Mouse (Mus musculus) embryonic facial prominence, embryonic 14.5 days (tissue): Measurements from ENCODE around the gene March9. TPM values are rescaled to one million over a fixed set of nuclear protein-coding genes. Genes with fewer than 3 reads are reported as not detected.

ENCODE experiments used
- ATAC-seq: fragments of 200-750 bp; cut with Nextera tagmentation; 2 replicates; pipeline ENCODE4 v1.8.0; 2017; ENCODE audit warnings: low read depth, moderate number of reproducible peaks, moderate TSS enrichment
- DNase-seq: peaks from one replicate; pipeline ENCODE4 v3.0.0-alpha.2; 2015; ENCODE audit warnings: low spot score
- H3K27ac ChIP-seq: fragments of 300-500 bp; sonication (generic); replicated peaks from 2 replicates; pipeline ENCODE4 v1.5.1; 2014; ENCODE audit warnings: low read depth, mild to moderate bottlenecking, low read length, moderate library complexity
- H3K27me3 ChIP-seq: fragments of 300-500 bp; sonication (generic); replicated peaks from 2 replicates; pipeline ENCODE4 v1.6.1; 2014; ENCODE audit warnings: low read length; ENCODE audit not compliant: control insufficient read depth, insufficient read depth
- H3K36me3 ChIP-seq: fragments of 300-500 bp; sonication (generic); 2 replicates; pipeline ENCODE4 v1.6.1; 2014; ENCODE audit warnings: low read length, mixed read lengths; ENCODE audit not compliant: control insufficient read depth, insufficient read depth
- H3K4me1 ChIP-seq: fragments of 300-500 bp; sonication (generic); 2 replicates; pipeline ENCODE4 v1.6.1; 2014; ENCODE audit warnings: antibody characterized with exemption, low read length; ENCODE audit not compliant: control insufficient read depth, insufficient read depth
- H3K4me2 ChIP-seq: fragments of 300-500 bp; sonication (generic); 2 replicates; pipeline ENCODE4 v1.6.1; 2014; ENCODE audit warnings: low read depth, mild to moderate bottlenecking, low read length, moderate library complexity, mixed read lengths
- H3K4me3 ChIP-seq: fragments of 300-500 bp; sonication (generic); 2 replicates; pipeline ENCODE4 v1.5.1; 2014; ENCODE audit warnings: low read depth, mild to moderate bottlenecking, low read length
- H3K9ac ChIP-seq: fragments of 300-500 bp; sonication (generic); 2 replicates; pipeline ENCODE4 v1.6.1; 2014; ENCODE audit warnings: low read depth, mild to moderate bottlenecking, low read length, moderate library complexity, mixed read lengths
- H3K9me3 ChIP-seq: fragments of 300-500 bp; sonication (generic); 2 replicates; pipeline ENCODE4 v1.6.1; 2016; ENCODE audit warnings: low read length; ENCODE audit not compliant: control insufficient read depth
- WGBS: fragments of 180-500 bp; shearing (Covaris S2); extraction: QIAGEN DNeasy Blood & Tissue Kit; methylation state at CpG from one replicate; pipeline ENCODE4 v1.1.7; 2014; 5-methylcytosine and 5-hydroxymethylcytosine counted together
- polyA plus RNA-seq: library from polyadenylated mRNA; unstranded; fragments of >200 nt; fragmentation: Nextera tagmentation; extraction: Ambion mirVana; gene quantifications from 2 replicates; pipeline ENCODE4 v1.2.1, GENCODE M21; 2014

Gene March9
- 1.5 and 2.0 TPM in 2 replicates for polyA plus RNA-seq

DNA sequence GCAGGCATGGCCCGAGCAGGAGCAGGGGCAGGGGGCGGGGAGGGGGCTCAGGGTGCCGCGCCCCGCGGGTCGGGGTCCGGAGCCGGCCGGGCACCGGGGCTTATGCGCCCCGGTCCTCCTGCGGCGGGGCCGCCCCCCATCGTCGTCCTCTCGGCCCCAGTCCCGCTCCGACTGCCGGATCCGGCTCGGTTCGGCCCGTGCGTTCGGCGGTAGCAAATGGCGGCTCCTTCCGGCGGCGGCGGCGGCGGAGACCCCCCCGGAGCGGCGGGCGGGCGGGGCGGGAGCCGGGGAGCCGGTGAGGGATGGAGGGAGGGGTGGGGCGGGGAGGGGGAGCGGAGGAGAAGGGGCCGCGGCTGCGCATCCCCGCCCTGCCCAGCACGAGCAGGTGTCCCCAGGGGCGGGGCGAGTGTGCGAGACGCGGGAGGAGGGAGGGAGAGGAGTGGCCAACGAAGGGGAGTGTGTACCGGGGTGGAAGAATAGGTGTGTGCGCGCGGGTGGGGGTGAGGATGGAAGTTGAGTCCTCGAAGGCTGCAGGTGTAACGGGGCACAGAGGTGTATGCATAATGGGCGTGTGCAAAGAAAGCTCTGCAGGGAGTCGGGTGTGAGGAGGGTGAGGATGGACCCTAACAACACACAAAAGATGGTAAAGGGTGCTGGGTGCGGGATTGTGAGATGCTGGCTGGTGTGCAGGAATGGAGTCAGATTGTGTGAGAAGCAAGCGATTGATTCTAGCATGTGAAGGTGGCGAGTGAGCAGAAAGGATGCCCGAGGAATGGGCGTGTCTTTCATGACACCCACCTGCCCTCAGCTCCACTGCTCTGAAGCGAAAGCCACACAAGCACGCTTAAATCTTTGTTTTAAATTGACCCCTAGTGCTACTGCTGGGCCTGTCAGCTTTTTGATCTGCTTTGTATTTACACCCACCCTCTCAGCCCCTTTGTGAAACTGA lies at the start of gene March9:
March9 (minus strand) TSS at position 217 of the 949 bp plus-strand sequence.
- DNase-seq (peak; percentile 93), ATAC-seq (peak; percentile 39)
- H3K4me3 ChIP-seq, result peak within 1 kb of the TSS; percentile 83
- peaks cover 14% of the 10 kb centered on the region; the same call in 1 of the 2 replicates for H3K27me3 ChIP-seq
- 1% methylated on average over 35 of the region's 72 CpGs for WGBS
- peak within 1 kb of the TSS; percentile 89 for H3K9ac ChIP-seq
- peaks cover 13% of the 10 kb centered on the region for H3K4me1 ChIP-seq
- H3K4me2 ChIP-seq, result peak within 1 kb of the TSS; percentile 96
- peak within 1 kb of the TSS; percentile 58 for H3K27ac ChIP-seq
- peaks cover 31% of the 10 kb centered on the region for H3K36me3 ChIP-seq
- no peaks in the 10 kb centered on the region for H3K9me3 ChIP-seq

DNA sequence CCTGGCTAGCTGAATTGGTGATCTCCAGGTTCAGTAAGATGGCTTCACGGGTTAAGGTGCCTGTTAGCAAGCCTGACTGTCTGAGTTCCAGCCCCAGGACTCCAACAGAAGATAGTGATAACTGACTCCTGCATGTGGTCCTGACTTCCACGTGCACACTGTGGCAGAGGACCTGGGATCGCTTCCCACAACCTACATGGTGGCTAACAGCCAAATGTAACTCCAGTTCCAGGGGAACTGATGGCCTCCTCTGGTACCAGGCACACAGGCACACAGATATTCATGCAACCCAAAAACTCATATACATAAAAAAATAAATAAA lies 48.2 kb upstream of the March9 start:
- 74% methylated on average over 3 of the region's 3 CpGs for whole genome bisulfite sequencing
- no peak for ATAC-seq

DNA sequence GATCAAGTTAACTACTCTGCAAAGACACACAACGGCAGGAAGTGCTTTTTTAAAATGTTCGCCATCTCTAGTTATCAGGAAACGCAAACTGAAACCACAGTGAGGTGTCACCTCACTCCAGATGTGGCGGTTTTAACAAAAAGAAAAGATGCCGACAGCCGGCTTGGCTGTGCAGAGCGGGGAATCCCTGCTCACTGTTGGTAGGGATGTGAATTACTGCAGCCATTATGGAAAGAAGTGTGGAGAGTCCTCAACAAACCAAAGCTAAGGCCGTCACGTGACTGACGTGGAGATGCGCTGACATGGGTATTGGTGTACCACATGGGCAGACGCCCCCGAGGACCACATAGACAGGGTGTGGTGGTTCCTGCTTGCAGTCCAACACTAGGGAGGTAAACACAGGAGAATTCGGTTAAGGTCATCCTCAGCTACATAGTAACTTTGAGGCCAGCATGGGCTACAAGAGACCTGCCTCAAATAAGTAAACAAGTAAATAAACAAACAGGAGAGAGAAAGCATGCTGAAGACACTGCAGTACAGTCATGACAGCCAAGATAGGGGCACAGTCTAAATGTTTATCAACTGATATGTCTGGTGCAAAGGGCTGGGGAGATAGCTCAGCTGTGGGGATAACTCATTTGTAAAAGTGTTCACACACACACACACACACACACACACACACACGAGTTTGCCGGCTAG lies 47.7 kb upstream of the March9 start:
- H3K27me3 ChIP-seq, result no peaks in the 10 kb centered on the region

More for the DNA sequence above, 48.2 kb upstream of the March9 start:
- no peaks in the 10 kb centered on the region for H3K27me3 ChIP-seq
- peaks cover 28% of the 10 kb centered on the region for H3K36me3 ChIP-seq
- no peak for DNase-seq
- no peak overlapping the region for H3K9ac ChIP-seq
- H3K9me3 ChIP-seq, result no peaks in the 10 kb centered on the region
- no peaks in the 10 kb centered on the region for H3K4me1 ChIP-seq
- H3K4me3 ChIP-seq, result no peak overlapping the region
- no peak overlapping the region for H3K27ac ChIP-seq
- H3K4me2 ChIP-seq, result no peak overlapping the region

DNA sequence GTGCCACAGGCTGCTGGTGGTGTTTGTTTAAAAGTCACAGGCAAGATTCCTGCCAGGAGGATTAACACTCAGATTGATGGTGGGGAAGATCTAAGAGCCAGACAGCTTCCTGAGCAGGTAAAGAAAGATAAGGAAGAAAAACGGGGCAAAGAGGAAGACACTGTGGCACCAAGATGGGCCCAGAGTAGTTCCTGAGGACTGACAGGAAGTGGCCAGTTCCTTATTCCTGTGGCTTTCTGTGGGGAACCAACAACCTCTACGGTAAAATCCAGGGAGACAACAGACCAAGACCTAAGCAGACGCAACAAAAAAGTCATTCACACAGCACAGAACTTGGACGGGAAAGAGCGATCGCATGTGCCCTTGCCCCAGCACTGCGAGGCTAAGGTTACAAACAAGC lies 43.6 kb upstream of the March9 start:
- DNase-seq, result no peak
- H3K4me2 ChIP-seq, result no peak overlapping the region
- no peak for ATAC-seq
- no peak overlapping the region for H3K4me3 ChIP-seq
- H3K27me3 ChIP-seq, result no peaks in the 10 kb centered on the region
- H3K9ac ChIP-seq, result no peak overlapping the region
- no peaks in the 10 kb centered on the region for H3K9me3 ChIP-seq
- H3K27ac ChIP-seq, result no peak overlapping the region
- H3K4me1 ChIP-seq, result no peaks in the 10 kb centered on the region
- peaks cover 34% of the 10 kb centered on the region for H3K36me3 ChIP-seq
- 70% methylated on average over 7 of the region's 7 CpGs for WGBS

More for the DNA sequence above, 47.7 kb upstream of the March9 start:
- H3K4me2 ChIP-seq, result no peak overlapping the region
- no peaks in the 10 kb centered on the region for H3K9me3 ChIP-seq
- no peak overlapping the region for H3K4me3 ChIP-seq
- no peak overlapping the region for H3K27ac ChIP-seq
- 80% methylated on average over 16 of the region's 16 CpGs for WGBS
- no peaks in the 10 kb centered on the region for H3K4me1 ChIP-seq
- peaks cover 23% of the 10 kb centered on the region for H3K36me3 ChIP-seq
- ATAC-seq (no peak), DNase-seq (no peak)
- H3K9ac ChIP-seq, result no peak overlapping the region

DNA sequence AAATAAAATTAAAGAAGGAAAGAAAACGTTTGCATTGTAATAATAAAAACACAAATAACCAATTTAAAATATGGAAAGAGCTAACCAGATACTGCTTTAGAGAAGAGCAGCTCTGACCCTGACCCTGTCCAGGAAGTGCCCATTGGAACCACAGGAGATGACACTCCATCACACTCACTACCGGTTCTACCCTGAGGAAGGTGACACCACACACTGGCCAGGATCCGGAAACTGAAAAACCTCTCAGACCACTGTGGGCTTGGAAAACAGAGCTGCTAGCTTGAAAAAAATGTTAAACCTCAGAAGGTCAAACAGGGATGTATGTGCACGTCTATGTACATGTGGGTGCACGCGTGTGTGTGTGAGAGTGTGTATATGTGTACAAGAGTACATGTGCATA lies 41.2 kb upstream of the March9 start:
- Histone ChIP-seq H3K4me1 (no peaks in the 10 kb centered on the region), H3K36me3 (peaks cover 39% of the 10 kb centered on the region), H3K4me3 (no peak overlapping the region), H3K27me3 (no peaks in the 10 kb centered on the region), H3K4me2 (no peak overlapping the region), H3K9ac (no peak overlapping the region), H3K9me3 (no peaks in the 10 kb centered on the region), H3K27ac (no peak overlapping the region)
- 78% methylated on average over 6 of the region's 6 CpGs for WGBS
- no peak for ATAC-seq
- DNase-seq, result no peak

DNA sequence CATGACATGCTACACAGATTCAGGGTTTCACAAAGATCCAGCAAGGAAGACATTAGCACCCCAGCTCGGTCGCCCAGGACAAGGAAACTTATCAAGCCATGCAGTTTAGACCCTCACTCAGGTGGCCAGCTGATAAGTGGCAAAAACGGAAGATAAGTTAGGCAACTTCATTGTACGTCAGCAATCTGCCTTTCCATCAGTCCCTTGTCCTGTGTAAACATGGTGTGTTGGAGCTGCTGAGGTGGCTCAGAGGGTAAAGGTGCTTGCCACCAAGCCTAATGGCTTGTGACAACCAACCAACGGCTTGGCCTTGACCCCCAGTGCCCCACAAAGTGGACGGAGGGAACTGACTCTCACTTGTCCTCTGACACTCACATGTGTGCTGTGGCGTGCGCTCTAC lies 40.4 kb upstream of the March9 start:
- H3K27me3 ChIP-seq, result no peaks in the 10 kb centered on the region
- H3K4me2 ChIP-seq, result no peak overlapping the region
- H3K4me3 ChIP-seq, result no peak overlapping the region
- ATAC-seq (no peak), DNase-seq (no peak)
- H3K9ac ChIP-seq, result no peak overlapping the region
- 81% methylated on average over 8 of the region's 8 CpGs for WGBS
- no peaks in the 10 kb centered on the region for H3K4me1 ChIP-seq
- no peak overlapping the region for H3K27ac ChIP-seq
- H3K9me3 ChIP-seq, result no peaks in the 10 kb centered on the region
- peaks cover 38% of the 10 kb centered on the region for H3K36me3 ChIP-seq

DNA sequence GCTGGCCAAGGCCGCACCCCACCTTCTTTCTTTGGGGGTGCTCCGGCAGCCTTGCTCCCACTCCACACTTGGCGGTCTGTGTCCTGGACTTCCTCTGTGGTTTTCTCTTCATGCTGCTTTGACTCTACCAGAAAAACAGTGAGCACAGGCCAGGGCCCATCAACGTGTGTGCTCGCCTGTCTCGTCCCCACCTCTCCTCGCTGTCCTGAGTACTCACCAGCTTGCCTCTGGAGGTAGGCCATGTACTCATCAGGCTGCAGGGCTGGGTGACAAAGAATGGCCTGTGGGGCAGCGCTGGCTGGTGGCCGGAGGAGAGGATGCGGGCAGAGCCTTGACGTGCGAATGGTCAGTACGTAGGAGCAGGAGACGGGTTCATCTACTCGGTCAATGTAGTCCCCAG lies 39.9 kb upstream of the March9 start:
- H3K4me3 ChIP-seq, result no peak overlapping the region
- no peak overlapping the region for H3K27ac ChIP-seq
- no peaks in the 10 kb centered on the region for H3K9me3 ChIP-seq
- H3K4me1 ChIP-seq, result no peaks in the 10 kb centered on the region
- no peaks in the 10 kb centered on the region for H3K27me3 ChIP-seq
- 91% methylated on average over 15 of the region's 15 CpGs for WGBS
- H3K36me3 ChIP-seq, result peaks cover 42% of the 10 kb centered on the region
- H3K9ac ChIP-seq, result no peak overlapping the region
- DNase-seq (no peak), ATAC-seq (no peak)
- H3K4me2 ChIP-seq, result no peak overlapping the region

DNA sequence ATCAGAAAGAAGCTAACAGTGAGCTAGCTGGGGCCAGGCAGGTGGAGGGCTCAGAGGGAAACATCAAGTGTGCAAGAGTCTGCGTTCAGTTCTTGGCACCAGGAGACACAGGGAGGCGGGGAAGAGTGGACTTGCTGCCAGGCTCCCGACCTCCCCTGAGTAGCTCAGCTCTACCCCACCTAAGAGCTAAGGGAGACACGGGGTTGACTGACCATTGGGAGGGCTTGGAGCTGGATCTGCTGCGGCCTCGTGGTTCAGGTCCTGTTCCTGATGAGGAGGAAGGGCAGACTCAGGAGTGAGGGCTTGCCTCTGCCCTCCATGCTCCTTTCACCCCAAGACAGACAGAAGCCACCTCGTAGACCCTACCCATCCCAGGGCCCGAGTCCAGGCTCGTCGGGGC lies 39.2 kb upstream of the March9 start:
- H3K27me3 ChIP-seq, result no peaks in the 10 kb centered on the region
- H3K4me3 ChIP-seq, result no peak overlapping the region
- no peak overlapping the region for H3K27ac ChIP-seq
- DNase-seq (no peak), ATAC-seq (no peak)
- H3K9me3 ChIP-seq, result no peaks in the 10 kb centered on the region
- peaks cover 42% of the 10 kb centered on the region for H3K36me3 ChIP-seq
- H3K9ac ChIP-seq, result no peak overlapping the region
- H3K4me1 ChIP-seq, result no peaks in the 10 kb centered on the region
- 84% methylated on average over 10 of the region's 10 CpGs for WGBS
- no peak overlapping the region for H3K4me2 ChIP-seq
